Mouse (Mus musculus) forebrain, embryonic 14.5 days (tissue): ENCODE measurements around the gene Zfp324. TPM values are rescaled to one million over a fixed set of nuclear protein-coding genes. Genes with fewer than 3 reads are reported as not detected.

Experiments
- ATAC-seq: fragments of 200-750 bp; cut with Nextera tagmentation; 2 replicates; pipeline ENCODE4 v1.8.0; 2017; ENCODE audit warnings: mild to moderate bottlenecking, moderate library complexity
- DNase-seq: peaks from one replicate; pipeline ENCODE4 v3.0.0-alpha.2; 2015; ENCODE audit warnings: low spot score
- H3K27ac ChIP-seq: fragments of 300-500 bp; sonication (generic); 2 replicates; pipeline ENCODE4 v1.5.1; 2014; ENCODE audit warnings: low read depth, mild to moderate bottlenecking, control low read depth, low read length, moderate library complexity
- H3K27me3 ChIP-seq: fragments of 300-500 bp; sonication (generic); replicated peaks from 2 replicates; pipeline ENCODE4 v1.6.1; 2014; ENCODE audit warnings: low read length, control low read depth, mixed read lengths; ENCODE audit not compliant: control insufficient read depth, insufficient read depth
- H3K36me3 ChIP-seq: fragments of 300-500 bp; sonication (generic); 2 replicates; pipeline ENCODE4 v1.6.1; 2014; ENCODE audit warnings: low read length, control low read depth; ENCODE audit not compliant: control insufficient read depth, insufficient read depth
- H3K4me1 ChIP-seq: fragments of 300-500 bp; sonication (generic); 2 replicates; pipeline ENCODE4 v1.6.1; 2014; ENCODE audit warnings: antibody characterized with exemption, low read length, control low read depth; ENCODE audit not compliant: control insufficient read depth, insufficient read depth
- H3K4me2 ChIP-seq: fragments of 300-500 bp; sonication (generic); 2 replicates; pipeline ENCODE4 v1.6.1; 2014; ENCODE audit warnings: mild to moderate bottlenecking, control low read depth, low read length
- H3K4me3 ChIP-seq: fragments of 300-500 bp; sonication (generic); 2 replicates; pipeline ENCODE4 v1.5.1; 2014; ENCODE audit warnings: low read depth, low read length, control low read depth
- H3K9ac ChIP-seq: fragments of 300-500 bp; sonication (generic); 2 replicates; pipeline ENCODE4 v1.6.1; 2014; ENCODE audit warnings: mild to moderate bottlenecking, low read length, control low read depth, moderate library complexity
- H3K9me3 ChIP-seq: fragments of 300-500 bp; sonication (generic); replicated peaks from 2 replicates; pipeline ENCODE4 v1.6.1; 2016; ENCODE audit warnings: low read length, control low read depth, mixed read lengths; ENCODE audit not compliant: control insufficient read depth
- WGBS: fragments of 180-500 bp; shearing (Covaris S2); extraction: QIAGEN DNeasy Blood & Tissue Kit; methylation state at CpG from one replicate; pipeline ENCODE4 v1.1.7; 2014; 5-methylcytosine and 5-hydroxymethylcytosine counted together
- polyA plus RNA-seq: library from polyadenylated mRNA; unstranded; fragments of >200 nt; fragmentation: Nextera tagmentation; extraction: Ambion mirVana; gene quantifications from 2 replicates; pipeline ENCODE4 v1.2.1, GENCODE M21; 2014

Gene Zfp324
- polyA plus RNA-seq, 1 experiment from 2014 or later: 10.1 TPM

GRCm38 (mm10) chr7:12998851-12999250 is 33.2 kb downstream of the Zfp324 start, which contains the start of gene Trim28:
TSS of gene Trim28 (plus strand) at chr7:12999114.
- no peak within 1 kb of the TSS for H3K4me2 ChIP-seq
- no peak within 1 kb of the TSS for H3K9ac ChIP-seq
- H3K36me3 ChIP-seq: peaks cover 6% of the 10 kb centered on the region
- no peak for ATAC-seq
- H3K27ac ChIP-seq: no peak within 1 kb of the TSS
- 84% methylated on average over 3 of the region's 3 CpGs for WGBS
- H3K4me1 ChIP-seq: no peaks in the 10 kb centered on the region
- H3K9me3 ChIP-seq: no peaks in the 10 kb centered on the region
- no peak within 1 kb of the TSS for H3K4me3 ChIP-seq
- H3K27me3 ChIP-seq: no peaks in the 10 kb centered on the region
- DNase-seq: no peak

- Histone ChIP-seq H3K36me3 (peaks cover 29% of the 10 kb centered on the region), H3K9ac (no peak overlapping the region), H3K27me3 (no peaks in the 10 kb centered on the region), H3K4me2 (no peak overlapping the region), H3K4me3 (no peak overlapping the region), H3K4me1 (no peaks in the 10 kb centered on the region), H3K9me3 (no peaks in the 10 kb centered on the region), H3K27ac (no peak overlapping the region)
- 80% methylated on average over 1 of the region's 1 CpGs for WGBS
- no peak for ATAC-seq
- DNase-seq: no peak
Observed at GRCm38 (mm10) chr7:13001584-13001983, 35.9 kb downstream of the Zfp324 start.

DNA sequence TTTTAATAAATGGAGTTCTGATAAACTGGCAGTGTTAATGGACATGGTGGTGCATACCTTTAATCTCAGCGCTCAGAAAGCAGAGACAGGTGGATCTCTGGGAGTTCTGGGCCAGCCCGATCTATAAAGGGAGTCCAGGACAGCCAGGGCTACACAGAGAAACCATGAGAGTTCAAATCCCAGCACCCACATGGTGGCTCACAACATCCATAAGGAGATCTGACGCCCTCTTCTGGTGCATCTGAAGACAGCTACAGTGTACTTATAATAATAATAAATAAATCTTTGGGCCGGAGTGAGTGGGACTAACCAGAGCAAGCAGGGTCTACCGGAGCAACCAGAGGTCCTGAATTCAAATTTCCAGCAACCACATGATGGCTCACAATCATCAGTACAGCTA is 37.7 kb downstream of the Zfp324 start:
- H3K27me3 ChIP-seq: no peaks in the 10 kb centered on the region
- ATAC-seq (no peak), DNase-seq (no peak)
- H3K4me3 ChIP-seq: no peak overlapping the region
- 73% methylated on average over 5 of the region's 5 CpGs for WGBS
- H3K9me3 ChIP-seq: no peaks in the 10 kb centered on the region
- no peak overlapping the region for H3K4me2 ChIP-seq
- peaks cover 1% of the 10 kb centered on the region for H3K4me1 ChIP-seq
- H3K36me3 ChIP-seq: peaks cover 44% of the 10 kb centered on the region
- no peak overlapping the region for H3K27ac ChIP-seq
- H3K9ac ChIP-seq: no peak overlapping the region

- Histone ChIP-seq H3K27ac (no peak overlapping the region), H3K4me1 (peaks cover 12% of the 10 kb centered on the region), H3K36me3 (peaks cover 44% of the 10 kb centered on the region), H3K4me3 (no peak overlapping the region), H3K4me2 (no peak overlapping the region), H3K9me3 (no peaks in the 10 kb centered on the region), H3K27me3 (no peaks in the 10 kb centered on the region), H3K9ac (no peak overlapping the region)
- DNase-seq (no peak), ATAC-seq (no peak)
- WGBS: 83% methylated on average over 17 of the region's 17 CpGs
Observed at GRCm38 (mm10) chr7:13006011-13006410, 40.4 kb downstream of the Zfp324 start.

DNA sequence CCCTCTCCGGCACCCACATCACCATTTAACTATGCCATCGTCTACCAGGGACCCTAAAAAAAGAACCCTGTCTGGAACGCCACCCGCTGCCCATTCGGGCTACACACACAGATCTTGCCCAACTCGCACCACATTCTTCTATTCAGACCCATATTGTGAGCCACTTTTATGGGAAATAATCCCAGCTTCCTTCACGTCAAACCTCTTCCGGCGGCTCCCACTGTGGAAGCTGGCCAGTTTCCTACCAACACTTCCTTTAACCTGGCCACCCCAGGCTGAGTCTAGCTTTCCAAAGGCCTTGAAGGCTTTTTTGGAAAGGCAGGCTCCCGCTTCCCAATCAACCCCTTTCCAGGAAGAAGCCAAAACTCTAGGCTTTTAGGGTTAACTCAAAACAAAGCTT is 40.9 kb downstream of the Zfp324 start:
- WGBS: 85% methylated on average over 10 of the region's 10 CpGs
- Histone ChIP-seq H3K9ac (no peak overlapping the region), H3K9me3 (no peaks in the 10 kb centered on the region), H3K36me3 (peaks cover 44% of the 10 kb centered on the region), H3K4me1 (peaks cover 12% of the 10 kb centered on the region), H3K27ac (no peak overlapping the region), H3K4me2 (no peak overlapping the region), H3K4me3 (no peak overlapping the region), H3K27me3 (no peaks in the 10 kb centered on the region)
- ATAC-seq: no peak
- DNase-seq: no peak

DNA sequence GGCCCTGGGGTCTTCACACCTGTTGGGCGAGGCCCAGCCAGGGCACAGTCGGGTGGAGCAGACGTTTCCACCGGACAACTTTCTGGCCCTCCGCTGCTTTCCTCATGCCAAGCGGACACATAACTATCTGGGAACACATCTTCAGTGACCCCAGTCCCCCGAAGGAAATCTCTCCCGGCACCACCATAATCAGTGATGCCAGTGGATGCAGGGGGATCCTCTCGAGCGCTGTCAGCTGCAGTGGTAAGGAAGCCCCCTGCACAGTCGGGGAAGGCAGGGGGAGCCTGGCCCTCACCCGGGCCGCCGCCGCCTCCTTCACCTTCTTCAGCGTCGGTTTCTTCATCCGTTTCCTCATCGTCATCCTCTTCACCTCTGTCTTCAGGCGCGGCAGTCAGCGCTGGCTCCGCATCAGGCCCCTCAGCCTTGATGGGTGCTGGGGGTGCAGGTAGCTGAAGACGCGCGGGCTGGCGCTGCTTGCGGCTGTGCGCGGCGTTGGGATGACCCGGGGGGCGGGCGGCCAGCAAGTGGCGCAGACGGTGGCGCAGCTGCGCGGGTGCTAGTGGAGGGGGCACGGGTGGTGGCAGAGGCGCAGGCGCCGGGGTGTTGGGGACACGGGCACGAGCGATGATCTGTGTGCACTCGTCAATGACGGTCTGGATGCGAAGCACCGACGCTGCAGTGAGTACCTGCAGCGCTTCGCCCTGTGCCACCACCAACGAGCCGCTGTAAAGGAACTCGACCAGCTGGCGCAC is 41.9 kb downstream of the Zfp324 start:
- no peak overlapping the region for H3K9ac ChIP-seq

GRCm38 (mm10) chr7:13009143-13010004 is 43.7 kb downstream of the Zfp324 start:
- H3K36me3 ChIP-seq: peaks cover 35% of the 10 kb centered on the region
- peak; percentile 97 for DNase-seq
- ATAC-seq: peak; percentile 92
- peak overlapping the region; percentile 88 for H3K27ac ChIP-seq
- under 1% methylated on average over 42 of the region's 42 CpGs for WGBS
- peak overlapping the region; percentile 71 for H3K4me2 ChIP-seq
- H3K9me3 ChIP-seq: no peaks in the 10 kb centered on the region
- peak overlapping the region; percentile 70 for H3K9ac ChIP-seq
- peaks cover 12% of the 10 kb centered on the region for H3K4me1 ChIP-seq
- H3K4me3 ChIP-seq: peak overlapping the region; percentile 51
- H3K27me3 ChIP-seq: no peaks in the 10 kb centered on the region

More for the DNA sequence above, 41.9 kb downstream of the Zfp324 start:
- H3K9me3 ChIP-seq: no peaks in the 10 kb centered on the region
- no peak overlapping the region for H3K4me3 ChIP-seq
- H3K4me1 ChIP-seq: peaks cover 12% of the 10 kb centered on the region
- H3K36me3 ChIP-seq: peaks cover 44% of the 10 kb centered on the region
- 0 out of 2 replicates have a peak overlapping the region, but pooled peaks have one; percentile 7 for H3K4me2 ChIP-seq
- H3K27ac ChIP-seq: no peak overlapping the region
- no peak for DNase-seq
- 44% methylated on average over 56 of the region's 57 CpGs for WGBS
- ATAC-seq: no peak
- no peaks in the 10 kb centered on the region for H3K27me3 ChIP-seq

GRCm38 (mm10) chr7:13010005-13010908 is 44.6 kb downstream of the Zfp324 start, which contains the start of gene Zbtb45:
TSS of gene Zbtb45 (minus strand) at chr7:13010034.
- DNase-seq (no peak), ATAC-seq (no peak)
- H3K4me1 ChIP-seq: peaks cover 12% of the 10 kb centered on the region
- WGBS: 10% methylated on average over 26 of the region's 26 CpGs
- no peaks in the 10 kb centered on the region for H3K27me3 ChIP-seq
- H3K4me3 ChIP-seq: peak within 1 kb of the TSS; percentile 51
- peaks cover 28% of the 10 kb centered on the region for H3K36me3 ChIP-seq
- peak within 1 kb of the TSS; percentile 88 for H3K27ac ChIP-seq
- H3K9ac ChIP-seq: peak within 1 kb of the TSS; percentile 70
- peak within 1 kb of the TSS; percentile 71 for H3K4me2 ChIP-seq
- H3K9me3 ChIP-seq: no peaks in the 10 kb centered on the region
